Mouse (Mus musculus) heart, postnatal 0 days (tissue): Measurements from ENCODE around the gene Npas3. TPM values are rescaled to one million over a fixed set of nuclear protein-coding genes. Genes with fewer than 3 reads are reported as not detected.
A peak's percentile ranks its signal among the peaks of the same experiment; 100 is the strongest.

Experiments used
- ATAC-seq: fragments of 200-750 bp; cut with Nextera tagmentation; 2 replicates; pipeline ENCODE4 v1.8.0; 2017; ENCODE audit warnings: low read depth, moderate number of reproducible peaks, moderate library complexity; ENCODE audit not compliant: insufficient read depth
- DNase-seq: peaks from one replicate; pipeline ENCODE4 v3.0.0-alpha.2; 2016; ENCODE audit warnings: low spot score
- H3K27ac ChIP-seq: fragments of 300-500 bp; sonication (generic); 2 replicates; pipeline ENCODE4 v1.5.1; 2014; ENCODE audit warnings: low read depth, mild to moderate bottlenecking
- H3K27me3 ChIP-seq: fragments of 300-500 bp; sonication (generic); 2 replicates; pipeline ENCODE4 v1.6.1; 2014; ENCODE audit warnings: low read length, mixed read lengths; ENCODE audit not compliant: control insufficient read depth, insufficient read depth
- H3K36me3 ChIP-seq: fragments of 300-500 bp; sonication (generic); replicated peaks from 2 replicates; pipeline ENCODE4 v1.6.1; 2014; ENCODE audit warnings: low read length, mixed read lengths; ENCODE audit not compliant: control insufficient read depth, insufficient read depth
- H3K4me1 ChIP-seq: fragments of 300-500 bp; sonication (generic); 2 replicates; pipeline ENCODE4 v1.6.1; 2014; ENCODE audit warnings: antibody characterized with exemption; ENCODE audit not compliant: control insufficient read depth, insufficient read depth
- H3K4me2 ChIP-seq: fragments of 300-500 bp; sonication (generic); 2 replicates; pipeline ENCODE4 v1.6.1; 2014; ENCODE audit warnings: low read depth, mild to moderate bottlenecking, low read length, moderate library complexity
- H3K4me3 ChIP-seq: fragments of 300-500 bp; sonication (generic); 2 replicates; pipeline ENCODE4 v1.5.1; 2014; ENCODE audit warnings: low read depth, low read length
- H3K9ac ChIP-seq: fragments of 300-500 bp; sonication (generic); replicated peaks from 2 replicates; pipeline ENCODE4 v1.6.1; 2014; ENCODE audit warnings: low read depth, low read length, mixed read lengths
- H3K9me3 ChIP-seq: fragments of 300-500 bp; sonication (generic); replicated peaks from 2 replicates; pipeline ENCODE4 v1.6.1; 2016; ENCODE audit warnings: low read length; ENCODE audit not compliant: control insufficient read depth
- CTCF ChIP-seq: IDR thresholded peaks from 2 replicates; pipeline ENCODE4 v1.5.1; 2016; ENCODE audit warnings: antibody characterized with exemption, control low read depth, low read depth
- EP300 ChIP-seq: IDR thresholded peaks from 2 replicates; pipeline ENCODE4 v1.6.1; 2016; ENCODE audit warnings: antibody characterized with exemption, low read depth
- WGBS: fragments of 180-500 bp; shearing (Covaris S2); extraction: QIAGEN DNeasy Blood & Tissue Kit; methylation state at CpG from one replicate; pipeline ENCODE4 v1.1.7; 2014; 5-methylcytosine and 5-hydroxymethylcytosine counted together
- polyA plus RNA-seq: library from polyadenylated mRNA; unstranded; fragments of >200 nt; fragmentation: Nextera tagmentation; extraction: Ambion mirVana; gene quantifications from 2 replicates; pipeline ENCODE4 v1.2.1, GENCODE M21; 2015
- total RNA-seq: library from RNA; depleted of rRNA; stranded (reverse); fragments of >200 nt; gene quantifications from 2 replicates; pipeline ENCODE4 v1.2.3, GENCODE M21; 2014; ENCODE audit warnings: low replicate concordance

Gene Npas3
- total and polyA plus RNA-seq, 2 experiments from 2014 or later: 0.50 to 0.61 TPM

DNA sequence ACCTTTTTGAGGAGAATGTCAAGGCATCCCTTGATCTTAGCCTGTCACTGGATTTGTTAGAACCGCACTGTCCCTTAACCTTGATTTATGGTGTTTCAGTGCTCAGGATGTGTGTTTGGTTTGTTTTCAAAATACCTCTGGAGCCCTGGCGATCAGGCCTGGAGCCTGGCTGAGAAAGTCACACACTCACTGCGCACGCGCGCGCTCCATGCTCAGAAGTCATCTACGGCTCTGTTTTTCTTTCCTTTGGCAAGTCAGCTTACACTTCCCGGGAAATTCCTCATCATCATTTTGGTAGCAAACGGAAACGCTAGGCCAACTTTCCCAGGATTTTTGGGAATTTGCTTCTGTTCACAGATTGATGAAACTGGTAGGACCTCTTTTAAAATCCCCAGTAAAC lies 519.9 kb downstream of the Npas3 start:
- no peak for ATAC-seq

DNA sequence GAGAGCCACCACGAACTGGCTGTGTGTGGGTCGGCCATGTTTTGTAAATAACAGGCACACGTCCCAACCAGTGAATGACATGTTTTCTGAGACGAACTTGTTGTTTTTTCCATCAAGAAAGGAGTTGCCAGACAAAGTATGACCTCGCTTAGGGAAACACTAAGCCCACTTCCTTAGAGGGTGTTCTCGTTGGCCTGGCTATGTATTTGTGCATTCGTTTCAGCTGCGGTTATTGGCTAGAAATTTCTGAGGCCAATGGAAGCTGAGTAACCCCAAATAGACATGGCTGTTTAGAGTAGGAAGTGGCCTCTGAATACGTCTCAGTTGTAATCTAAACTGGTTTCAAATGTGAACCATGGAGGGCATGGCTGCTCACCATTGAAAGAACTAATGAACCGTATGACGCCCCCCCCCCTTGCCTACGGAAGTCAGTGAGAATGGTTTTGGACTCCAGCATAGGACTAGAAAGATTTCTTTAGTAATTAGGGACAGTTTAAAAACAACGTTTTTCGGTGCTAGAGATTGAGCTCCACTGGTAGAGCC lies 523.0 kb downstream of the Npas3 start:
- Histone ChIP-seq H3K4me2 (no peak overlapping the region), H3K27ac (no peak overlapping the region), H3K4me3 (no peak overlapping the region), H3K4me1 (no peaks in the 10 kb centered on the region), H3K9ac (no peak overlapping the region), H3K36me3 (no peaks in the 10 kb centered on the region), H3K9me3 (no peaks in the 10 kb centered on the region), H3K27me3 (no peaks in the 10 kb centered on the region)
- WGBS: 71% methylated on average over 14 of the region's 14 CpGs
- TF ChIP-seq CTCF: no peak
- no peak for TF ChIP-seq EP300
- no peak for ATAC-seq
- DNase-seq: no peak

More for the DNA sequence above, 519.9 kb downstream of the Npas3 start:
- no peak for TF ChIP-seq CTCF
- no peak for TF ChIP-seq EP300
- Histone ChIP-seq H3K27ac (no peak overlapping the region), H3K27me3 (no peaks in the 10 kb centered on the region), H3K4me1 (no peaks in the 10 kb centered on the region), H3K9ac (no peak overlapping the region), H3K4me3 (no peak overlapping the region), H3K9me3 (no peaks in the 10 kb centered on the region), H3K4me2 (no peak overlapping the region), H3K36me3 (no peaks in the 10 kb centered on the region)
- 74% methylated on average over 11 of the region's 11 CpGs for WGBS
- peak; percentile 12 for DNase-seq

DNA sequence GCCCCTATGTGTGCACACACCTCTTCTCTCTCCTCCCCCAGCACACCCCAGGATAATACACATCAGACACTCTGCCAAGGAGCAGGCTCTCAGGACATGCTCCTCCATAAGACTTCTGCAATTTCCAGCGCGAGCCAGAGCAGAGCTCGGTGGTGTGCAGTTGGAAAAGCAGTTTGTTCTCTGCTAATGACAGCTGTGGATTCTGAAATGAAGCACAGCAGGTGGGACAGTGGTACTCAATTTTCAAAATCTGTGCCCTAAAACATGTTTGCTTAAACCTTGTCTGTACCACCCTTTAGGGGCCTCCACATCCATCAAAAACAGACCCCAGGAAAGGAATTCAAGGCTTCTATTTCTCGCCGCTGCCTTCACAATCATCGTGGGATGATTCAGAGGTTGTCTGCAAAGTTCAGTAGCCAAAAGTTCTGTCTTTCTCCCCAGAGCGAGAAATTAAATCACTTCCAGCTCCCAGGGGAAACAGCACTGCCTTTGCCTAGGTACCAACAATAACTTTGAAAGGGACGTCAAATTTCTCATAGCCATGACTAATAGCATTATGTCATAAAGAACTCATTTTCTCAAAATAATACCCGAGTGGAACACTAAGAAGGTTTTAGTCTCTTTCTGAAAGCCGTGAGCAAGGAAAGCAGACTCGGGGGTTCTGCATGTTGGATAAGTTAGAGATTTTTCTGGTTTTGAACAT lies 533.5 kb downstream of the Npas3 start:
- H3K27ac ChIP-seq: no peak overlapping the region
- no peak for DNase-seq
- H3K4me2 ChIP-seq: no peak overlapping the region
- H3K9ac ChIP-seq: no peak overlapping the region
- TF ChIP-seq CTCF: no peak
- no peaks in the 10 kb centered on the region for H3K4me1 ChIP-seq
- H3K27me3 ChIP-seq: no peaks in the 10 kb centered on the region
- no peak for ATAC-seq
- 63% methylated on average over 11 of the region's 11 CpGs for WGBS
- H3K9me3 ChIP-seq: no peaks in the 10 kb centered on the region
- H3K4me3 ChIP-seq: no peak overlapping the region
- H3K36me3 ChIP-seq: no peaks in the 10 kb centered on the region

DNA sequence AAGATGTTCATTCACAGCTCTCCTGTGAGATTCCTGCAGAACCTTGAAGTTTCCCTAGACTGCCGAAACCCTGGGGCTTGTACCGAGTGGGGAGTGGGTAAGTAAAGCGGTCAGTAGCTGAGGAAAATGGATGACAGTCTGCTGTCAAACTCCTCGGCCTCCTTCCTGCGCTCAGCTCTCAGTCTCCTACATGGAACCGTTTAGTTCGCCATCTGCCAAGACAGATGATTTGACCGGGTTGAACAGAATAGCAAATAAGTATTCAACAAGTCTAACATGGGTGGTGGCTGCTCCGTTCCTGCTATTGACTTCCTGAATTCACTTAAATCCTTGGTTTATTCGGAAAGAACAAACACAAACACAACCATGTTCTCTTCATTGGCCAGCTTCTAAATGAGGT lies 541.0 kb downstream of the Npas3 start:
- no peaks in the 10 kb centered on the region for H3K9me3 ChIP-seq
- no peak overlapping the region for H3K27ac ChIP-seq
- no peak overlapping the region for H3K4me3 ChIP-seq
- ATAC-seq (no peak), DNase-seq (no peak)
- no peaks in the 10 kb centered on the region for H3K36me3 ChIP-seq
- no peaks in the 10 kb centered on the region for H3K4me1 ChIP-seq
- no peak overlapping the region for H3K9ac ChIP-seq
- no peaks in the 10 kb centered on the region for H3K27me3 ChIP-seq
- H3K4me2 ChIP-seq: no peak overlapping the region
- no peak for TF ChIP-seq EP300
- no peak for TF ChIP-seq CTCF
- WGBS: 85% methylated on average over 10 of the region's 10 CpGs

DNA sequence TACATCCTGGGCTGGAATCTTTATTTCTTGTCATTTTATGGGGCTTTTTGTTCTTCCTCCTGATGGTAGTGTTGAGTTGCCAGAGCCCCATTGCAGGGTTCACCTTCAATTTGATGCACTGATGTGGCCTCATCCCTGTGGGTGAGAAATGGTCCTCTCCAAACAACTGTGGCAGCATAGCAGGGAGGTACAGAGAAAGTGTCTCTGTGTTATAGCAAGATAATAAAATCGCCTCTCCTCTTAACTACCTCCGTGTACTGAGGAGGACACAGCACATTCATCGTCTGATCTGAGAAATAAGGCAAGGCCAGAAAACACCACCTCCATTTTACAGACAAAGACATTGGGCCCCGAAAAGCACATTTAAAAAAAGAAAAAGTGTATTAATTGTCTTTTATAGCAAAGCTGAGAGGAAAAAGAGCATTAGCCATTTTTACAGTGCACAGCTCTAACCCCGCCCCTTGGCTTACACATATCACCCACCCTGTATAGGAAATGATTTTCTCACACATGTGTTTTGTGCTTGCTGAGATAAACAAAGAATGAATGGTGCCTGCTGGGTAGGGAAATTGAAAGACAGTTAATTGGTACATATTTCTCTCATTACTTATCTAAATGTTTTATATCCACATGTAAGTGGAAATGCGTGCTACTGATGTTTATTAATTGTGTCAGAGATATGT lies 546.4 kb downstream of the Npas3 start:
- Histone ChIP-seq H3K9ac (no peak overlapping the region), H3K4me1 (no peaks in the 10 kb centered on the region), H3K27ac (no peak overlapping the region), H3K9me3 (no peaks in the 10 kb centered on the region), H3K4me3 (no peak overlapping the region), H3K27me3 (no peaks in the 10 kb centered on the region), H3K4me2 (no peak overlapping the region), H3K36me3 (no peaks in the 10 kb centered on the region)
- DNase-seq (no peak), ATAC-seq (no peak)
- WGBS: 81% methylated on average over 6 of the region's 6 CpGs
- TF ChIP-seq CTCF: no peak
- TF ChIP-seq EP300: no peak
